Comparison of ENCODE assay signal across 19 mouse cellular contexts in the genomic region with DNA sequence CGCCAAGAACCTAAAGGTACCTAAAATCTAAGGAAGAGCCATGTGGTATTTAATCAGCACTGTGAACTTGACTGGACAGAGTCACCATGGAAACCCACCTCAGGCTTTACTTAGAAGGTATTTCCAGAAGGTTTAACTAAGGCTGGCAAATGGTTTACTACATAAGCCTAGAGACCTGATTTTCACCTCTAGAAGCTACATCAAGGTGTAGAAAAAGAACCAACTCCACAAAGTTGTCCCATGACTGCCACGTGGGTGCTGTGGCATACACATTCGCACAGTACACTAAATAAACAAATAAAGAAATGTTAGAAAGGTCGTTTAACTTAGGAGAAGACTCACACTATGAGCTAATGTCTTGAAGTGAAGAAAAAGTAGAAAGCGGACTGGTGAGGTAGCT. TPM values are rescaled to one million over a fixed set of nuclear protein-coding genes. Genes with fewer than 3 reads are reported as not detected.
A peak's percentile ranks its signal among the peaks of the same experiment; 100 is the strongest.
DNase-seq lines count a peak whose midpoint lies in the region; ATAC-seq lines count a peak whose summit lies in the region.
"Had no signal": no experiment of that assay in that cellular context is flagged by ENCODE, and none has a peak within 500 bp of the region (broad histone marks: within the 10 kb centered on the region; RNA-seq: fewer than 3 reads in every experiment).

No protein-coding gene starts in this region.

- peak; percentile 37 for DNase-seq in kidney, adult 11 months
- DNase-seq in kidney, adult 18-20 months = no peak
- peak; percentile 63 for DNase-seq in kidney, postnatal 14 days
- DNase-seq in yolk sac, embryonic 10.5 days (ENCODE audit: low spot score) = peak; percentile 31
- no peak for DNase-seq in adrenal gland, postnatal 36 days
- DNase-seq in forebrain, embryonic 10.5 days (ENCODE audit: extremely low spot score, low spot score) = no peak
- DNase-seq: adrenal gland, postnatal 10 days; cerebellum, adult 11-12 months; cerebellum, adult 9-10 months; cerebellum, postnatal 25 days; gastrocnemius, postnatal 10 days; heart, adult 18-20 months; heart, postnatal 10 days; heart, postnatal 4 days had no signal

- peaks cover 10% of the 10 kb centered on the region for H3K4me1 ChIP-seq in kidney, embryonic 15.5 days
- H3K4me1 ChIP-seq in forebrain, embryonic 10.5 days = peaks cover 6% of the 10 kb centered on the region; the same call in 1 of the 2 replicates
- H3K4me1 ChIP-seq: hindbrain, embryonic 12.5 days had no signal

- ATAC-seq in kidney, embryonic 15.5 days (replicated peaks; ENCODE audit: low FRiP score) = no peak
- ATAC-seq: forebrain, embryonic 14.5 days had no signal

- WGBS in kidney, embryonic 15.5 days = 74% methylated on average over 5 of the region's 5 CpGs
- WGBS in forebrain, embryonic 10.5 days = 93% methylated on average over 5 of the region's 5 CpGs

- H3K36me3 ChIP-seq in kidney, embryonic 15.5 days = 0 out of 2 replicates have a peak, but pooled peaks cover 3% of the 10 kb centered on the region
- peaks cover 22% of the 10 kb centered on the region for H3K36me3 ChIP-seq in forebrain, embryonic 10.5 days (replicated peaks)
- H3K36me3 ChIP-seq: heart, embryonic 10.5 days had no signal

- no peak overlapping the region for H3K4me3 ChIP-seq in kidney, embryonic 15.5 days (replicated peaks)
- H3K4me3 ChIP-seq in forebrain, embryonic 10.5 days = no peak overlapping the region
- H3K4me3 ChIP-seq: embryonic facial prominence, embryonic 13.5 days; heart, embryonic 10.5 days; hindbrain, embryonic 12.5 days had no signal

- peak overlapping the region; percentile 54; the same call in 1 of the 2 replicates for H3K27ac ChIP-seq in kidney, embryonic 15.5 days
- H3K27ac ChIP-seq in forebrain, embryonic 10.5 days = no peak overlapping the region
- H3K27ac ChIP-seq: embryonic facial prominence, embryonic 13.5 days; heart, embryonic 10.5 days; hindbrain, embryonic 12.5 days had no signal

- H3K9me3 ChIP-seq in kidney, embryonic 15.5 days (replicated peaks) = no peaks in the 10 kb centered on the region
- no peaks in the 10 kb centered on the region for H3K9me3 ChIP-seq in forebrain, embryonic 10.5 days
- H3K9me3 ChIP-seq: embryonic facial prominence, embryonic 13.5 days; heart, embryonic 10.5 days; hindbrain, embryonic 12.5 days had no signal

- no peaks in the 10 kb centered on the region for H3K27me3 ChIP-seq in kidney, embryonic 15.5 days
- no peaks in the 10 kb centered on the region for H3K27me3 ChIP-seq in forebrain, embryonic 10.5 days (ENCODE audit: poor library complexity, severe bottlenecking)
- H3K27me3 ChIP-seq: embryonic facial prominence, embryonic 13.5 days; hindbrain, embryonic 12.5 days had no signal

- H3K9ac ChIP-seq in kidney, embryonic 15.5 days = no peak overlapping the region
- H3K9ac ChIP-seq: embryonic facial prominence, embryonic 13.5 days; hindbrain, embryonic 12.5 days had no signal

- no peak overlapping the region for H3K4me2 ChIP-seq in kidney, embryonic 15.5 days
- H3K4me2 ChIP-seq: embryonic facial prominence, embryonic 13.5 days; hindbrain, embryonic 12.5 days had no signal

RNA-seq across cellular contexts. Expression of a gene that starts 17.7 kb away (rescaled TPM):
- 25.6 and 27.3 TPM in 2 replicates for polyA plus RNA-seq in kidney, embryonic 15.5 days (2015; fragmentation: Nextera tagmentation; extraction: Ambion mirVana)
- 10 to 100 TPM; 57.8 to 58.4 TPM for total RNA-seq in adrenal gland, postnatal 36 days (2021)
- polyA plus RNA-seq in forebrain, embryonic 10.5 days (2016; fragmentation: Nextera tagmentation; extraction: Ambion mirVana) = 22.5 and 24.7 TPM in 2 replicates

RNA-seq across cellular contexts. Expression of a gene that starts 51.2 kb away (rescaled TPM):
- polyA plus RNA-seq in kidney, embryonic 15.5 days (2015; fragmentation: Nextera tagmentation; extraction: Ambion mirVana) = 88.9 and 92.7 TPM in 2 replicates
- total RNA-seq in adrenal gland, postnatal 36 days (2021) = 10 to 100 TPM; 14.7 to 16.8 TPM
- polyA plus RNA-seq in forebrain, embryonic 10.5 days (2016; fragmentation: Nextera tagmentation; extraction: Ambion mirVana) = 193 and 194 TPM in 2 replicates

RNA-seq across cellular contexts. Expression of a gene that starts 59.1 kb away (rescaled TPM):
- 25.2 and 25.6 TPM in 2 replicates for polyA plus RNA-seq in kidney, embryonic 15.5 days (2015; fragmentation: Nextera tagmentation; extraction: Ambion mirVana)
- 1 to 10 TPM; 7.9 to 8.6 TPM for total RNA-seq in adrenal gland, postnatal 36 days (2021)
- 39.8 and 41.8 TPM in 2 replicates for polyA plus RNA-seq in forebrain, embryonic 10.5 days (2016; fragmentation: Nextera tagmentation; extraction: Ambion mirVana)

Comparison
In these comparisons a context has a peak if more than half of its experiments do, and no peak if none do; other contexts are left out.
1. DNase-seq: peak in kidney, adult 11 months (single experiment), kidney, postnatal 14 days (single experiment) and yolk sac, embryonic 10.5 days (single experiment); none in kidney, adult 18-20 months (single experiment), adrenal gland, postnatal 36 days (0 of 2) and forebrain, embryonic 10.5 days (single experiment).